ENCODE assay signal across 18 mouse cellular contexts in genomic region chr1:194687746-194688145, GRCm38 (mm10).
DNase-seq lines count a peak whose midpoint lies in the region; ATAC-seq and TF ChIP-seq lines count a peak whose summit lies in the region.
"Had no signal": no experiment of that assay in that cellular context is flagged by ENCODE, and none has a peak within 500 bp of the region (broad histone marks: within the 10 kb centered on the region; RNA-seq: fewer than 3 reads in every experiment).

No protein-coding gene starts in this region.

- no peak overlapping the region for H3K4me3 ChIP-seq in heart, adult 2 months
- no peak overlapping the region for H3K4me3 ChIP-seq in embryonic facial prominence, embryonic 14.5 days (ENCODE audit: low read depth, low read length)
- no peak overlapping the region for H3K4me3 ChIP-seq in heart, postnatal 0 days (ENCODE audit: low read depth, low read length)
- H3K4me3 ChIP-seq: erythroblast, embryonic 14.5 days; hindbrain, embryonic 15.5 days; kidney, embryonic 15.5 days; limb, embryonic 12.5 days; neural tube, embryonic 13.5 days had no signal

- no peak overlapping the region for H3K4me2 ChIP-seq in embryonic facial prominence, embryonic 14.5 days (ENCODE audit: low read depth, low read length)
- no peak overlapping the region for H3K4me2 ChIP-seq in heart, postnatal 0 days (ENCODE audit: low read depth, low read length)
- H3K4me2 ChIP-seq: hindbrain, embryonic 15.5 days; kidney, embryonic 15.5 days; limb, embryonic 12.5 days; neural tube, embryonic 13.5 days had no signal

- H3K27ac ChIP-seq in heart, adult 2 months, result peak overlapping the region; percentile 52
- no peak overlapping the region for H3K27ac ChIP-seq in embryonic facial prominence, embryonic 14.5 days (replicated peaks; ENCODE audit: low read depth, low read length)
- H3K27ac ChIP-seq in heart, postnatal 0 days (ENCODE audit: low read depth), result peak overlapping the region; percentile 59
- H3K27ac ChIP-seq: hindbrain, embryonic 15.5 days; kidney, embryonic 15.5 days; limb, embryonic 12.5 days; neural tube, embryonic 13.5 days; stomach, postnatal 0 days had no signal

- TF ChIP-seq POLR2A in heart, adult 2 months (IDR thresholded peaks at IDR 0.05; ENCODE audit: insufficient read depth, low read depth, low read length), result no peak

- H3K9ac ChIP-seq in heart, adult 2 months (ENCODE audit: low read depth, low read length), result no peak overlapping the region
- H3K9ac ChIP-seq in embryonic facial prominence, embryonic 14.5 days (ENCODE audit: low read depth, low read length), result no peak overlapping the region
- no peak overlapping the region for H3K9ac ChIP-seq in heart, postnatal 0 days (replicated peaks; ENCODE audit: low read depth, low read length)
- H3K9ac ChIP-seq: hindbrain, embryonic 15.5 days; kidney, embryonic 15.5 days; limb, embryonic 12.5 days; neural tube, embryonic 13.5 days had no signal

- in situ Hi-C loops in Patski (cut with MboI; ENCODE audit: low pct_unique_long_range_greater_than_20kb), result no loop called here

- ATAC-seq in Patski, result peak; percentile 8
- ATAC-seq in embryonic facial prominence, embryonic 14.5 days (ENCODE audit: low read depth), result no peak; the same call in 1 of the 2 replicates
- peak; percentile 82 for ATAC-seq in heart, postnatal 0 days (ENCODE audit: insufficient read depth, low read depth)
- ATAC-seq: midbrain, embryonic 16.5 days had no signal

- peaks cover 23% of the 10 kb centered on the region for H3K4me1 ChIP-seq in heart, adult 2 months (ENCODE audit: control insufficient read depth, insufficient read depth, low read length)
- H3K4me1 ChIP-seq in embryonic facial prominence, embryonic 14.5 days (ENCODE audit: control insufficient read depth, insufficient read depth, low read length), result no peaks in the 10 kb centered on the region
- H3K4me1 ChIP-seq in heart, postnatal 0 days (ENCODE audit: control insufficient read depth, insufficient read depth), result peaks cover 39% of the 10 kb centered on the region

- no peaks in the 10 kb centered on the region for H3K27me3 ChIP-seq in heart, adult 2 months (ENCODE audit: control insufficient read depth, insufficient read depth, low read length)
- H3K27me3 ChIP-seq in Patski, result no peaks in the 10 kb centered on the region
- H3K27me3 ChIP-seq in embryonic facial prominence, embryonic 14.5 days (replicated peaks; ENCODE audit: control insufficient read depth, insufficient read depth, low read length), result no peaks in the 10 kb centered on the region
- no peaks in the 10 kb centered on the region for H3K27me3 ChIP-seq in heart, postnatal 0 days (ENCODE audit: control insufficient read depth, insufficient read depth, low read length)
- H3K27me3 ChIP-seq: hindbrain, embryonic 15.5 days; kidney, embryonic 15.5 days; limb, embryonic 12.5 days; neural tube, embryonic 13.5 days had no signal

- peak in 1 of 2 experiments; percentile 50 for DNase-seq in heart, adult 2 months
- DNase-seq in heart, postnatal 25 days (ENCODE audit: low spot score), result no peak
- DNase-seq in Patski (ENCODE audit: low read depth, low spot score), result no peak
- DNase-seq in embryonic facial prominence, embryonic 14.5 days (ENCODE audit: low spot score), result peak; percentile 29
- DNase-seq in heart, postnatal 0 days (ENCODE audit: low spot score), result peak; percentile 43
- DNase-seq in urinary bladder, postnatal 4 days (ENCODE audit: low spot score in 2 of 2), result no peak
- no peak for DNase-seq in adrenal gland, postnatal 10 days
- DNase-seq: gastrocnemius, postnatal 10 days; retina, postnatal 1 day; spleen, adult 18-20 months; thymus, postnatal 36 days had no signal

- H3K36me3 ChIP-seq in heart, adult 2 months (ENCODE audit: control insufficient read depth, insufficient read depth, low read length), result peaks cover 35% of the 10 kb centered on the region
- no peaks in the 10 kb centered on the region for H3K36me3 ChIP-seq in embryonic facial prominence, embryonic 14.5 days (ENCODE audit: control insufficient read depth, insufficient read depth, low read length)
- no peaks in the 10 kb centered on the region for H3K36me3 ChIP-seq in heart, postnatal 0 days (replicated peaks; ENCODE audit: control insufficient read depth, insufficient read depth, low read length)
- H3K36me3 ChIP-seq: hindbrain, embryonic 15.5 days; kidney, embryonic 15.5 days; limb, embryonic 12.5 days had no signal

- no peaks in the 10 kb centered on the region for H3K9me3 ChIP-seq in embryonic facial prominence, embryonic 14.5 days (ENCODE audit: control insufficient read depth, low read length)
- no peaks in the 10 kb centered on the region for H3K9me3 ChIP-seq in heart, postnatal 0 days (replicated peaks; ENCODE audit: control insufficient read depth, low read length)
- H3K9me3 ChIP-seq: hindbrain, embryonic 15.5 days; kidney, embryonic 15.5 days; limb, embryonic 12.5 days; neural tube, embryonic 13.5 days had no signal

- intact Hi-C loops in heart, adult 2 months (cut with DNase I), result no loop called here
- intact Hi-C loops in heart, postnatal 25 days (cut with DNase I), result no loop called here

- peak; percentile 60; the same call in 1 of the 2 replicates for TF ChIP-seq EP300 in heart, adult 2 months (IDR thresholded peaks at IDR 0.05; ENCODE audit: insufficient read depth, low read depth, low read length)
- TF ChIP-seq EP300 in heart, postnatal 0 days (IDR thresholded peaks at IDR 0.05; ENCODE audit: low read depth), result no peak

- H3K79me2 ChIP-seq in heart, adult 2 months (replicated peaks; ENCODE audit: control insufficient read depth, insufficient read depth, low read length), result peaks cover 2% of the 10 kb centered on the region; the same call in 1 of the 2 replicates

- POLR2A ChIA-PET in Patski (lab: Charles Lee), result no interaction called here

- no peak for TF ChIP-seq CTCF in heart, adult 2 months (IDR thresholded peaks at IDR 0.05)
- TF ChIP-seq CTCF in Patski (IDR thresholded peaks at IDR 0.05), result no peak
- no peak for TF ChIP-seq CTCF in heart, postnatal 0 days (IDR thresholded peaks at IDR 0.05; ENCODE audit: low read depth)

- WGBS in heart, adult 2 months, result 0% methylated on average over 1 of the region's 1 CpGs
- WGBS in embryonic facial prominence, embryonic 14.5 days, result 32% methylated on average over 1 of the region's 1 CpGs
- 0% methylated on average over 1 of the region's 1 CpGs for WGBS in heart, postnatal 0 days

- CTCF ChIA-PET in Patski (lab: Charles Lee), result interaction anchor here (1.1 to 1.6 kb wide), 4 partner anchors 9 to 59 kb away, joined by 3 to 5 read pairs (median 3); no protein-coding TSS in a partner anchor

Comparison
In these comparisons a context has a peak if more than half of its experiments do, and no peak if none do; other contexts are left out.
1. DNase-seq: peak in embryonic facial prominence, embryonic 14.5 days (single experiment) and heart, postnatal 0 days (single experiment); none in heart, postnatal 25 days (single experiment), Patski (single experiment), urinary bladder, postnatal 4 days (0 of 2) and adrenal gland, postnatal 10 days (single experiment).